Mouse (Mus musculus) testis, adult 2 months (tissue): ENCODE data around the gene Tnfaip8l2.

ENCODE experiments used
- CTCF ChIP-seq: fragments of 200-500 bp; IDR thresholded peaks from 2 replicates; pipeline ENCODE4 v1.5.1; 2012; ENCODE audit warnings: low read depth, mild to moderate bottlenecking, inconsistent platforms, low read length, moderate library complexity; ENCODE audit not compliant: control insufficient read depth, insufficient read depth, insufficient replicate concordance
- POLR2A ChIP-seq: fragments of 200-500 bp; IDR thresholded peaks from 2 replicates; pipeline ENCODE4 v1.6.1; 2012; ENCODE audit warnings: low read depth, mild to moderate bottlenecking, inconsistent platforms, low read length, moderate library complexity; ENCODE audit not compliant: control insufficient read depth

GRCm38 (mm10) chr3:95107898-95108297 lies 34.3 kb downstream of the Tnfaip8l2 start:
- TF ChIP-seq POLR2A (no peak), CTCF (no peak)
